Mouse (Mus musculus): ENCODE results near the gene Osbpl2.

- no peak for TF ChIP-seq EP300 (optimal IDR thresholded peaks at IDR 0.05)
- TF ChIP-seq CTCF (IDR thresholded peaks at IDR 0.05; ENCODE audit: low read depth): no peak
Observed at GRCm38 (mm10) chr2:180197323-180198037, 78.4 kb downstream of the Osbpl2 start.

All from stomach, postnatal 0 days (tissue).